Mouse (Mus musculus): Measurements from ENCODE around the gene Stoml1. TPM values are rescaled to one million over a fixed set of nuclear protein-coding genes. Genes with fewer than 3 reads are reported as not detected.
"Not testable (repeated sequence)": the region's sequence is repeated elsewhere in the genome, so short reads cannot be mapped to it uniquely, and the experiment has no call there.

The Stoml1 gene
- total RNA-seq, 1 experiment: 51.7 TPM

- no peak; the same call in 1 of the 2 replicates for TF ChIP-seq HCFC1 (IDR thresholded peaks at IDR 0.05; ENCODE audit: borderline replicate concordance, insufficient read depth, low read length)
- no peak for TF ChIP-seq ZC3H11A (IDR thresholded peaks at IDR 0.05; ENCODE audit: borderline replicate concordance, low read depth, low read length)
- TF ChIP-seq CHD2 (IDR thresholded peaks at IDR 0.05; ENCODE audit: low read depth, low read length): no peak
- TF ChIP-seq ZNF384 (IDR thresholded peaks at IDR 0.05; ENCODE audit: low read depth, low read length): no peak
- no peak for TF ChIP-seq MAFK (IDR thresholded peaks at IDR 0.05; ENCODE audit: insufficient read depth, low read depth, low read length)
- Histone ChIP-seq H3K4me1 (ENCODE audit: control insufficient read depth in 2 of 2, insufficient read depth in 2 of 2, low read length in 2 of 2, poor library complexity in 1 of 2) (peaks cover 4 to 21% of the 10 kb centered on the region in 2 experiments), H3K9ac (ENCODE audit: insufficient read depth, low read depth, low read length, poor library complexity, severe bottlenecking) (peak within 1 kb of the TSS; percentile 97), H3K9me3 (ENCODE audit: control insufficient read depth, insufficient read depth, low read depth, low read length) (no peaks in the 10 kb centered on the region), H3K36me3 (ENCODE audit: control insufficient read depth, insufficient read depth, low read length, poor library complexity, severe bottlenecking) (peaks cover 12% of the 10 kb centered on the region), H3K27ac (ENCODE audit: insufficient read depth, low read depth, low read length, poor library complexity, severe bottlenecking) (peak within 1 kb of the TSS; percentile 99), H3K4me3 (ENCODE audit: insufficient read depth in 1 of 2, low read depth in 1 of 2, low read length in 2 of 2, poor library complexity in 1 of 2, severe bottlenecking in 1 of 2) (peak within 1 kb of the TSS; percentile 85 to 99)
- DNase-seq (ENCODE audit: low read depth, low spot score): peak; percentile 61
- in situ Hi-C loops (cut with MboI; ENCODE audit: low sequenced_read_pairs in 2 of 2, unreplicated experiment in 2 of 2): no loop called here
Measured at GRCm38 (mm10) chr9:58249592-58250192, 3.3 kb upstream of the Stoml1 start, which contains the start of gene Pml. Pml (minus strand) TSS chr9:58249786.

- no peak for DNase-seq (ENCODE audit: low read depth, low spot score)
- H3K27ac ChIP-seq (ENCODE audit: insufficient read depth, low read depth, low read length, poor library complexity, severe bottlenecking): peak overlapping the region; percentile 99
- peak overlapping the region; percentile 97; the same call in 1 of the 2 replicates for H3K9ac ChIP-seq (ENCODE audit: insufficient read depth, low read depth, low read length, poor library complexity, severe bottlenecking)
- peaks cover 10% of the 10 kb centered on the region for H3K36me3 ChIP-seq (ENCODE audit: control insufficient read depth, insufficient read depth, low read length, poor library complexity, severe bottlenecking)
- no peak for TF ChIP-seq MAFK (IDR thresholded peaks at IDR 0.05; ENCODE audit: insufficient read depth, low read depth, low read length)
- no peak for TF ChIP-seq ZC3H11A (IDR thresholded peaks at IDR 0.05; ENCODE audit: borderline replicate concordance, low read depth, low read length)
- no peak for TF ChIP-seq ZNF384 (IDR thresholded peaks at IDR 0.05; ENCODE audit: low read depth, low read length)
- TF ChIP-seq HCFC1 (IDR thresholded peaks at IDR 0.05; ENCODE audit: borderline replicate concordance, insufficient read depth, low read length): no peak
- no peak for TF ChIP-seq CHD2 (IDR thresholded peaks at IDR 0.05; ENCODE audit: low read depth, low read length)
- H3K4me1 ChIP-seq (ENCODE audit: control insufficient read depth in 2 of 2, insufficient read depth in 2 of 2, low read length in 2 of 2, poor library complexity in 1 of 2): peaks cover 8 to 20% of the 10 kb centered on the region in 2 experiments
- H3K4me3 ChIP-seq (ENCODE audit: insufficient read depth in 1 of 2, low read depth in 1 of 2, low read length in 2 of 2, poor library complexity in 1 of 2, severe bottlenecking in 1 of 2): peak overlapping the region; percentile 85 to 99
- in situ Hi-C loops (cut with MboI; ENCODE audit: low sequenced_read_pairs in 2 of 2, unreplicated experiment in 2 of 2): no loop called here
- no peaks in the 10 kb centered on the region for H3K9me3 ChIP-seq (ENCODE audit: control insufficient read depth, insufficient read depth, low read depth, low read length)
Measured at GRCm38 (mm10) chr9:58250322-58250721, 2.6 kb upstream of the Stoml1 start.

- peak overlapping the region; percentile 97; the same call in 1 of the 2 replicates for H3K9ac ChIP-seq (ENCODE audit: insufficient read depth, low read depth, low read length, poor library complexity, severe bottlenecking)
- H3K4me3 ChIP-seq (ENCODE audit: insufficient read depth in 1 of 2, low read depth in 1 of 2, low read length in 2 of 2, poor library complexity in 1 of 2, severe bottlenecking in 1 of 2): peak overlapping the region in 1 of 2 experiments; percentile 85; a peak in 1 of 4 replicates
- H3K9me3 ChIP-seq (ENCODE audit: control insufficient read depth, insufficient read depth, low read depth, low read length); in situ Hi-C loops (cut with MboI; ENCODE audit: low sequenced_read_pairs in 2 of 2, unreplicated experiment in 2 of 2); DNase-seq (ENCODE audit: low read depth, low spot score): not testable (repeated sequence)
- H3K27ac ChIP-seq (ENCODE audit: insufficient read depth, low read depth, low read length, poor library complexity, severe bottlenecking): peak overlapping the region; percentile 99; the same call in 1 of the 2 replicates
- H3K36me3 ChIP-seq (ENCODE audit: control insufficient read depth, insufficient read depth, low read length, poor library complexity, severe bottlenecking): peaks cover 11% of the 10 kb centered on the region
- H3K4me1 ChIP-seq (ENCODE audit: control insufficient read depth in 2 of 2, insufficient read depth in 2 of 2, low read length in 2 of 2, poor library complexity in 1 of 2): peaks cover 10 to 20% of the 10 kb centered on the region in 2 experiments
Measured at GRCm38 (mm10) chr9:58250730-58251129, 2.2 kb upstream of the Stoml1 start.

DNA sequence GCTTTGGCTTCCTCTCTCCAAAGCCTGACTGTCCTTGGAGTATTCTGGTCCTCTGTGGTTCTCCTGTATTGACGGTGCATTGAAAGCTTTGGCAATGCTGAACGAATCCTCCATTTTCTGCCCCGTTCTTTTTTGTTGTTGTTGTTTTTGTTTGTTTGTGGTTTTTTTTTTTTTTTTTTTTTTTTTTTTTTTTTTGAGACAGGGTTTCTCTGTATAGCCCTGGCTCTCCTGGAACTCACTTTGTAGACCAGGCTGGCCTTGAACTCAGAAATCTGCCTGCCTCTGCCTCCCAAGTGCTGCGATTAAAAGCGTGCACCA is 800 bp downstream of the Stoml1 start:
- peak; percentile 89 for TF ChIP-seq ZNF384 (IDR thresholded peaks at IDR 0.05; ENCODE audit: low read depth, low read length)
- H3K4me3 ChIP-seq (ENCODE audit: insufficient read depth in 1 of 2, low read depth in 1 of 2, low read length in 2 of 2, poor library complexity in 1 of 2, severe bottlenecking in 1 of 2): peak overlapping the region; percentile 80 to 95
- H3K9me3 ChIP-seq (ENCODE audit: control insufficient read depth, insufficient read depth, low read depth, low read length); in situ Hi-C loops (cut with MboI; ENCODE audit: low sequenced_read_pairs in 2 of 2, unreplicated experiment in 2 of 2); DNase-seq (ENCODE audit: low read depth, low spot score): not testable (repeated sequence)
- H3K9ac ChIP-seq (ENCODE audit: insufficient read depth, low read depth, low read length, poor library complexity, severe bottlenecking): peak overlapping the region; percentile 80
- peak overlapping the region; percentile 63; the same call in 1 of the 2 replicates for H3K27ac ChIP-seq (ENCODE audit: insufficient read depth, low read depth, low read length, poor library complexity, severe bottlenecking)
- H3K36me3 ChIP-seq (ENCODE audit: control insufficient read depth, insufficient read depth, low read length, poor library complexity, severe bottlenecking): peaks cover 25% of the 10 kb centered on the region
- peaks cover 16 to 26% of the 10 kb centered on the region in 2 experiments for H3K4me1 ChIP-seq (ENCODE audit: control insufficient read depth in 2 of 2, insufficient read depth in 2 of 2, low read length in 2 of 2, poor library complexity in 1 of 2)

DNA sequence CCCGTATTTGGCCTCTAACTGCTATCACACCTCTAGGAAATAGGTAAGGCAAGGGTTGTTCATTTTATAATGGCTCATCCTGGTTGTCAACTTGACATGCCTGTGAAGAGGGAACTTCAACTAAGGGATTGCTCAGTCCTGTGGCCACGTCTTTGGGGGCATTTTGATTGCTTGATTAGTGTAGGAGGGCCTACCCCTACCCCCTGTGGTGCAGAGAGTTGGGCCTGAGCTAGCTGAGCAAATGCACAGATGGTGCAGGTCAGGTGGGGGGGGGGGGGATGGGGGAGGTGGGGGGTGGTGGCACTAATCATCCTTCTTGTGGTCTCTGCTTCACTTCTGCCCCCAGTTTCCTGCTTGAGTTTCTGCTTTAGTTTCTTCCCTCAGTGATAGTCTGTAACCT is 2.1 kb downstream of the Stoml1 start:
- Histone ChIP-seq H3K4me3 (ENCODE audit: insufficient read depth in 1 of 2, low read depth in 1 of 2, low read length in 2 of 2, poor library complexity in 1 of 2, severe bottlenecking in 1 of 2) (peak overlapping the region; percentile 27 to 95), H3K9ac (ENCODE audit: insufficient read depth, low read depth, low read length, poor library complexity, severe bottlenecking) (peak overlapping the region; percentile 59), H3K27ac (ENCODE audit: insufficient read depth, low read depth, low read length, poor library complexity, severe bottlenecking) (peak overlapping the region; percentile 32), H3K9me3 (ENCODE audit: control insufficient read depth, insufficient read depth, low read depth, low read length) (no peaks in the 10 kb centered on the region), H3K4me1 (ENCODE audit: control insufficient read depth in 2 of 2, insufficient read depth in 2 of 2, low read length in 2 of 2, poor library complexity in 1 of 2) (peaks cover 16 to 27% of the 10 kb centered on the region in 2 experiments), H3K36me3 (ENCODE audit: control insufficient read depth, insufficient read depth, low read length, poor library complexity, severe bottlenecking) (peaks cover 34% of the 10 kb centered on the region)
- no peak for DNase-seq (ENCODE audit: low read depth, low spot score)
- in situ Hi-C loops (cut with MboI; ENCODE audit: low sequenced_read_pairs in 2 of 2, unreplicated experiment in 2 of 2): no loop called here
- no peak for TF ChIP-seq HCFC1 (IDR thresholded peaks at IDR 0.05; ENCODE audit: borderline replicate concordance, insufficient read depth, low read length)
- TF ChIP-seq ZNF384 (IDR thresholded peaks at IDR 0.05; ENCODE audit: low read depth, low read length): no peak
- no peak for TF ChIP-seq ZC3H11A (IDR thresholded peaks at IDR 0.05; ENCODE audit: borderline replicate concordance, low read depth, low read length)
- TF ChIP-seq CHD2 (IDR thresholded peaks at IDR 0.05; ENCODE audit: low read depth, low read length): no peak
- TF ChIP-seq MAFK (IDR thresholded peaks at IDR 0.05; ENCODE audit: insufficient read depth, low read depth, low read length): no peak

Data from ES-E14 (cell line).